Mouse (Mus musculus) layer of hippocampus, adult 6 months (tissue): ENCODE results near the gene Aoc2. TPM values are rescaled to one million over a fixed set of nuclear protein-coding genes. Genes with fewer than 3 reads are reported as not detected.

Experiments used
- long read RNA-seq, 2 experiments: library from polyadenylated mRNA; unstranded; transcript quantifications; one replicate each; pipeline ENCODE4 v2.0.0; 2019 to 2020
- microRNA-seq: library from miRNA; unstranded; fragments of <30 nt; microRNA quantifications from one replicate; pipeline ENCODE4 v1.2.0, GENCODE M21; 2020
- polyA plus RNA-seq: library from polyadenylated mRNA; unstranded; fragments of <200 nt; fragmentation: Nextera tagmentation; gene quantifications from 2 replicates; pipeline ENCODE4 v1.2.3, GENCODE M21; 2021

Gene Aoc2
- 0.21 and 0.29 TPM in 2 replicates for polyA plus RNA-seq
- long read RNA-seq, experiment 1 = 0 reads
- long read RNA-seq, experiment 2, partial matches to known transcripts = 0 of 3 reads
- long read RNA-seq, experiment 2, other reads (novel, unspliced or antisense) = 1 of 3 reads

DNA sequence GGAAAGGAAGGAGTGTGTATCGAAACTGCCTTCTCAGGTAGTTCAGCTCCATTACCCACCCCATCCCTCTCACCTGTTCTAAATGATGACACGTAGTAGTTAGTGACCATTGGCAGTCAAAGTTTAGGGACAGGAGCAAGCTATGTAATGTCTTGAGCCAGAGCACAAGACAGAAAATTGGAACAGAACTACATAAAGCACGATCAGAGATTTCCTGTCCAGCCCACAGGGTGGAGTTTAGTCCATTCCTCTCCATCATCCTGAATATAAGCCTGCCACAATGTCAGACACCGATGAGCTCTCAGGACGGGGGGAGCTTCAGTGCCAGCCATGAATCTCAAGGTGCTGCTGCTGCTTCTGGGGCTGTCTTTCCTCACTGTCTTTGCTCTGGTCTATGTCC is at the start of gene Aoc2:
Gene Aoc2 (plus strand): TSS at position 301 of the 400 bp plus-strand sequence.

DNA sequence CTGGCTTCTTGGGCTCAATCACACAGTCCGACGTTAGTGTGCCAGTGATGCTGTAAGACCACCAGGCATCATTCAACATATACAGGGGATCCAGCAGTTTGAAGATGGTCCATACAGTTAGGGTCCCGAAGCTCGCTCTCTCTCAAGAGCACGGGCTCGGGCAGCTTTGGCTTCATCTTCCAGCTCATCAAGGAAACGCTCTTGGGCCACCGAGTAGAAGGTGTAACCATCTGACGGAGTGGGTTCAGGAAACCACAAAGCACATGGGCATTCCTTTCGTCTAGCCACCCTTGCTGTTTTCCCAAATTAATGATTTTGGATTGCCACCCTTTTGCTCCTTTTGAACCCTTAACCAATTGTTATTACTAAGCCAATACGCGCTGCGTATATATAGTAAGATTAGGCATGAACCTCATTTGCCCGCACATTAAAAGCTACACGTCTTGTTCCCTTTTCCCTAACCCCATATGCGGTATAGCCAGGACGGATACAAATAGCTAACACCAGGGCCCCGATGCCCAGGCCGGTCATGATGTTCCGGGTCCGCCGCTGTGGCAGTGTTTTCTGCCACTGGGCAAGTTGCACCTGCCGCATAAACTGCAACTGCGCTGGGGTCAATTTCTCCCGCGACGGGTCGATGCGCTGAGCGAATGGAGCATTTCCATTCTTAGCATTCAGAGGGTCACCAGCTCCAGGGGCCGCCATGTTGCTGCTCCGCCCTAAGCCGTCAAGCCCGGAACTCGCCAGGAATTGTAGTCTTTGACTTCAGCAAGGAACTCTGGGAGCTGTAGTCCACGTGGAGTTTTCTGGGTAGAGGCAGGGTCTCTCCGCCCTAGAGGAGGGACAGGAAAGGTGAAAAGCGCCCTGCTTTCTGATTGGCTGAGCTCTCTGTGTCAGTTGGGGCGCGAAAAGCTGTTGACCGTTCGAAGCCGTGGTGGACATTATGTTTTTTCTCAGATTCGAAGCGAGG is 46.4 kb upstream of the Aoc2 start, which contains the start of the genes Cntd1 and Coa3:
Gene Cntd1 (plus strand): TSS at position 790 of the 970 bp plus-strand sequence.
Gene Coa3 (minus strand): TSS at position 892 of the 970 bp plus-strand sequence.

DNA sequence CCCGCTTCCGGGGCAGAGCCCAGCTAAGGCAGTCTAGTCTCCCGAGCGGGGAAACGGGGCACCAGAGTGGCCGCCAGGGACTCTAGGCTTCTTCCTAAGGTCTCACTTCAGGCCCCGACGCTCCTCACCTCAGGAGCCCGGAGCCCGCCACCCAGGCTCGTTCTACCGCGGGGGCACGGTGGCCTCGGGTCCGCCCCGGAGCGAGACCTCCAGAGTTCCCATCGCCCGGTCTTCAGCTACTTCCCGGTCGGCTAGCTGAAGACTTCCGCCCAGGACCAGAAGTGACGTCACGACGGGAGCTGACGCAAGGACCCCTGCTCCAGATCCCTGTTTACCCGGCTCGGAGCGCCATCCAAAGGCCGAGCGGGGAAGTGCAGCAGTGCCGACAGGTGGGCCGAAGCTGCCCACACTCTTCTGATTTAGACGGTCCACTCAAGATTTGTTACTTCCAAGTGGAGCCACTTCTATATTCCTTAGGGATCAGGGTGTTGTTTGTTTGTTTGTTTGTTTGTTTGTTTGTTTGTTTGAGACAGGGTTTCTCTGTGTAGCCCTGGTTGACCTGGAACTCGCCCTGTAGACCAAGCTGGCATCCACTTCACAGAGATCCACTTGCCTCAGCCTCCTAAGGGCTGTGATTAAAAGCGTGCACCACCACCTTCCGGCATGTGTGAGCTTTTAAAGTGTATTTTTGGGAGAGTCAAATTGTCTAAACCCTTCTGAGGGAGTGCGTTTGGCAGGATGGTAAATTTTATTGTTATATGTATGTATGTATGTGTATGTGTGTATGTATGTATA is 22.7 kb upstream of the Aoc2 start, which contains the start of gene Becn1:
Gene Becn1 (minus strand): TSS at position 283 of the 795 bp plus-strand sequence.

DNA sequence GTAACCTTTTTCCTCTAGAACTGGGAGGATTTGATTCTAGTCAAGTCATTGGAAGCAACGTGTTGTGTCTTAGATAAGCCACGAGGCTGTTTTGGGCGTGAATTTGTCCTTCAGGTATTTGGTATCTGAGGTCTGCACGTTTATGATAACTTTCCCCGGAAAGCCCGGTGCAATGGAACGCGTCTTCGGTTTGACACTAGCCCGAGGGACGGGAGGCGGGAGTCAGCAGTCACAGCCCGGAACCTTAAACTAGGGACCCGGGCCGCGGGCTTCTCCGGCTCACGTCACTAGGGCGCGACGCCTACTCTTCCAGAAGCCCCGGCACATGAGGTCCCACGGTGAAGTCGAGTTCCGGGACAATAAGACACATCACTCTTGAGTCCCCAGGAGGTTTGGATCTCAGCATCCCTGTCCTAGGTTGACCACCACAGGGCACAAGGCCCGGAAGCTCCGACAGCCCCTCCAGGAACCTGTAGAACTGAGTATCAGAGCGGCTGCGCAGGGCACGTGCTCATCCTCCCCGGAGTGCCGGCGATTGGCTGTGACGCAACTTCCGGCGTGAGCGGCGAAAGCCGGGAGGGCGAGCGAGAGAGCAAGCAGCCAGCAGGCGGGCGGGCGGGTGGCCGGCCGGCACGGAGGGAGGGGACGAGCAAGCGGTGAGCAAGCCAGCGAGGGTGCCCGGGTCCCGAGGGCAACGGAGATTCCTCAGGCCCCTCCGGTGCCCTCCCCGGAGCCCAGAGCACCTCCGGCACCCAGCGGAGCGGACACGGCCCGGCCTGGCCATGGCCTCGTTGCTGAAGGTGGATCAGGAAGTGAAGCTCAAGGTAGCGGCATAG is 9.0 kb upstream of the Aoc2 start, which contains the start of gene Psme3:
Gene Psme3 (plus strand): TSS at position 549 of the 836 bp plus-strand sequence.

DNA sequence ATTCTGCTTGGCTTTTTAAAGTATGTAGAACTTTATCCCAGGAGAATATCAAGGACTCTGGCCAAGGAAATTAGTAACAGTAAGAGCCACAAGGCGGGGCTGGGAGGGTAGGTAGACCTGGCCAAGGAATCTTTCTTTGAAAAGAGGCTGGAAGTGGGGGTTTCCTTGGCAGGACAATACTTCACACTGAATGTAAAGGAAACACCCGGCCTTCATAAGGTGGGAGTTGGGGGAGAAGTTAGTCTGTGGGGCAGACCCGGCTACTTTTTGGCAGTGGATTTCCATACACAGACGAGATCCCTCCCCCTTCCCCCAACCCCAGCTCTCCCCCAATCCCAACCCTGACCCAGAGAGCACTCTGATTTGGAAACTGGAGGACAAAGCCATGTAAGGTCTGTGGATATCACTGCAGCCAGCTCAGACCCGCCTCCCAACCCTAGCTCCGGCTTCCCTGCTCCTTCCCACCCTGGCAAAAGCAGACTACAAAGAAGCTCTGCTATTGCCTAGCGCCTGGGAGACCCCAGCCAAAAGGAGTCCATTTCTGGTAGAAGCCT is 5.6 kb downstream of the Aoc2 start, which contains the start of gene Aoc3:
Gene Aoc3 (plus strand): TSS at position 235 of the 554 bp plus-strand sequence.

DNA sequence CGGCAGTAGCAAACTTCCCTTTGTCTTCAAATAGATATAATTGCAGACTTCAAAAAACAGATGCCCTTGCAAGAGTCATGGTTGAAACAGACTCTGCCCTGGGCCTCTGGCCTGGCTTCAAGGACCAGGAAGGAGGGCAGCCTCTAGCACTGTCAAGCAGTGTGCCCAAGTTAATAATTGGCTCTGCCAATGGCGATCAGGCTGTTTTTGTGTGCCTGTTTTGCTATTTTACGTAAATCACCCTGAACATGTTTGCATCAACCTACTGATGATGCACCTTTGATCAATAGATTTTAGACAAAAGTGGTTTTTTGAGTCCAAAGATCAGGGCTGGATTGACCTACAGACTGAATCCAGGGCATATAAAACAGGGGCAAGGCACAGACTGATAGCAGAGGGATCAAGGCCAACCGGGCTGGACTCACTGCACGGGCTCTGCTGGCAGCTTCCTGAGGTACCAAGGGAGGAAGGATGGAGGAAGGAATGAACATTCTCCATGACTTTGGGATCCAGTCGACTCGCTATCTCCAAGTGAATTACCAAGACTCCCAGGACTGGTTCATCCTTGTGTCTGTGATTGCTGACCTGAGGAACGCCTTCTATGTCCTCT is 42.6 kb downstream of the Aoc2 start, which contains the start of gene G6pc:
Gene G6pc (plus strand): TSS at position 236 of the 610 bp plus-strand sequence.

Small RNAs within 50 kb of the gene (microRNA-seq; reads per million reads assigned to microRNA genes)
- gene Gm25593 = not detected

Other genes with a start within 250 kb of the Aoc2 start
- not detected in 2 replicates for gene Hsd17b1, start 246.7 kb upstream of the Aoc2 start, polyA plus RNA-seq
- gene Coasy, start 242.5 kb upstream of the Aoc2 start, polyA plus RNA-seq = 35.8 and 36.1 TPM in 2 replicates
- 63.4 and 67.0 TPM in 2 replicates for gene Mlx, start 237.8 kb upstream of the Aoc2 start, polyA plus RNA-seq
- 5.3 and 6.0 TPM in 2 replicates for gene Psmc3ip, start 229.6 kb upstream of the Aoc2 start, polyA plus RNA-seq
- gene Retreg3, start 205.2 kb upstream of the Aoc2 start, polyA plus RNA-seq = 7.9 and 8.1 TPM in 2 replicates
- gene Tubg1, start 205.1 kb upstream of the Aoc2 start, polyA plus RNA-seq = 52.5 and 59.1 TPM in 2 replicates
- gene Tubg2, start 169.2 kb upstream of the Aoc2 start, polyA plus RNA-seq = 49.2 and 55.2 TPM in 2 replicates
- 14.1 and 15.8 TPM in 2 replicates for gene Cntnap1, start 154.5 kb upstream of the Aoc2 start, polyA plus RNA-seq
- gene Plekhh3, start 153.7 kb upstream of the Aoc2 start, polyA plus RNA-seq = 2.0 and 3.2 TPM in 2 replicates
- 0.23 and 0.53 TPM in 2 replicates for gene Ccr10, start 149.6 kb upstream of the Aoc2 start, polyA plus RNA-seq
- gene Ezh1, start 98.6 kb upstream of the Aoc2 start, polyA plus RNA-seq = 30.9 and 32.5 TPM in 2 replicates
- 78.1 and 88.2 TPM in 2 replicates for gene Ramp2, start 79.0 kb upstream of the Aoc2 start, polyA plus RNA-seq
- gene Vps25, start 71.4 kb upstream of the Aoc2 start, polyA plus RNA-seq = 180 and 205 TPM in 2 replicates
- 1.1 and 1.8 TPM in 2 replicates for gene Wnk4, start 64.5 kb upstream of the Aoc2 start, polyA plus RNA-seq
- gene Cntd1, start 46.1 kb upstream of the Aoc2 start, polyA plus RNA-seq = 0.13 and 0.14 TPM in 2 replicates
- gene Coa3, start 45.9 kb upstream of the Aoc2 start, polyA plus RNA-seq = 427 and 478 TPM in 2 replicates
- 197 and 208 TPM in 2 replicates for gene Becn1, start 22.8 kb upstream of the Aoc2 start, polyA plus RNA-seq
- gene Psme3, start 8.8 kb upstream of the Aoc2 start, polyA plus RNA-seq = 16.3 and 17.7 TPM in 2 replicates
- 0.08 and 0.16 TPM in 2 replicates for gene Aoc3, start 5.5 kb downstream of the Aoc2 start, polyA plus RNA-seq
- gene G6pc, start 42.5 kb downstream of the Aoc2 start, polyA plus RNA-seq = not detected in 2 replicates
- 87.9 and 90.1 TPM in 2 replicates for gene Aarsd1, start 92.6 kb downstream of the Aoc2 start, polyA plus RNA-seq
- 7.8 and 8.1 TPM in 2 replicates for gene Gm27029, start 99.7 kb downstream of the Aoc2 start, polyA plus RNA-seq
- gene Rundc1, start 100.0 kb downstream of the Aoc2 start, polyA plus RNA-seq = 19.2 and 22.5 TPM in 2 replicates
- 2.1 and 3.0 TPM in 2 replicates for gene Ptges3l, start 100.3 kb downstream of the Aoc2 start, polyA plus RNA-seq
- 1,000 and 1,005 TPM in 2 replicates for gene Rpl27, start 117.2 kb downstream of the Aoc2 start, polyA plus RNA-seq
- 5.7 and 6.2 TPM in 2 replicates for gene Ifi35, start 123.3 kb downstream of the Aoc2 start, polyA plus RNA-seq
- 17.9 and 18.2 TPM in 2 replicates for gene Rnd2, start 139.9 kb downstream of the Aoc2 start, polyA plus RNA-seq
- gene Vat1, start 141.2 kb downstream of the Aoc2 start, polyA plus RNA-seq = 10.1 and 13.2 TPM in 2 replicates
- gene Brca1, start 226.9 kb downstream of the Aoc2 start, polyA plus RNA-seq = 0.29 and 0.36 TPM in 2 replicates
- 38.4 and 43.7 TPM in 2 replicates for gene Nbr1, start 227.1 kb downstream of the Aoc2 start, polyA plus RNA-seq